Mouse (Mus musculus) ES-Bruce4 (cell line): ENCODE data around the gene Man2a2.

Experiments used
- CTCF ChIP-seq: IDR thresholded peaks from one replicate; pipeline ENCODE4 v1.8.1; 2011; ENCODE audit warnings: low read depth, low read length
- POLR2A ChIP-seq: IDR thresholded peaks from one replicate; pipeline ENCODE4 v1.8.1; 2011; ENCODE audit warnings: low read length; ENCODE audit not compliant: insufficient read depth

GRCm38 (mm10) chr7:80376192-80376591 is 5.0 kb upstream of the Man2a2 start:
- TF ChIP-seq POLR2A (no peak), CTCF (no peak)
